Mouse (Mus musculus): ENCODE measurements around the gene Cadps. TPM values are rescaled to one million over a fixed set of nuclear protein-coding genes. Genes with fewer than 3 reads are reported as not detected.

Gene Cadps
- 1.9 and 2.3 TPM in 2 replicates for polyA plus RNA-seq (2014; fragmentation: Nextera tagmentation; extraction: Ambion mirVana)

GRCm38 (mm10) chr14:12822491-12823219, at the start of gene Cadps:
Gene Cadps (minus strand): TSS chr14:12823079.
- Histone ChIP-seq H3K4me1 (ENCODE audit: control insufficient read depth, insufficient read depth, low read length) (peaks cover 9% of the 10 kb centered on the region), H3K36me3 (ENCODE audit: control insufficient read depth, insufficient read depth, low read length) (no peaks in the 10 kb centered on the region), H3K4me2 (peak within 1 kb of the TSS; percentile 94), H3K27me3 (ENCODE audit: control insufficient read depth, insufficient read depth, low read length) (peaks cover 6% of the 10 kb centered on the region; the same call in 1 of the 2 replicates), H3K27ac (ENCODE audit: low read depth, low read length) (peak within 1 kb of the TSS; percentile 76), H3K4me3 (ENCODE audit: low read depth, low read length) (peak within 1 kb of the TSS; percentile 54), H3K9ac (ENCODE audit: low read depth, low read length) (peak within 1 kb of the TSS; percentile 64; the same call in 1 of the 2 replicates), H3K9me3 (replicated peaks; ENCODE audit: control insufficient read depth, low read length) (no peaks in the 10 kb centered on the region; the same call in 1 of the 2 replicates)
- peak; percentile 28 for ATAC-seq (replicated peaks; ENCODE audit: insufficient number of reproducible peaks, low FRiP score, low TSS enrichment)
- under 1% methylated on average over 56 of the region's 71 CpGs for WGBS (ENCODE audit: insufficient replicate concordance)

GRCm38 (mm10) chr14:12869605-12870004, 46.7 kb upstream of the Cadps start:
- Histone ChIP-seq H3K27me3 (ENCODE audit: control insufficient read depth, insufficient read depth, low read length) (no peaks in the 10 kb centered on the region), H3K27ac (ENCODE audit: low read depth, low read length) (no peak overlapping the region), H3K4me2 (no peak overlapping the region), H3K9ac (ENCODE audit: low read depth, low read length) (no peak overlapping the region), H3K4me1 (ENCODE audit: control insufficient read depth, insufficient read depth, low read length) (no peaks in the 10 kb centered on the region), H3K36me3 (ENCODE audit: control insufficient read depth, insufficient read depth, low read length) (no peaks in the 10 kb centered on the region), H3K9me3 (replicated peaks; ENCODE audit: control insufficient read depth, low read length) (no peaks in the 10 kb centered on the region), H3K4me3 (ENCODE audit: low read depth, low read length) (no peak overlapping the region)
- no peak for ATAC-seq (replicated peaks; ENCODE audit: insufficient number of reproducible peaks, low FRiP score, low TSS enrichment)
- whole genome bisulfite sequencing (ENCODE audit: insufficient replicate concordance): 97% methylated on average over 1 of the region's 1 CpGs

- Histone ChIP-seq H3K36me3 (ENCODE audit: control insufficient read depth, insufficient read depth, low read length) (no peaks in the 10 kb centered on the region), H3K27me3 (ENCODE audit: control insufficient read depth, insufficient read depth, low read length) (no peaks in the 10 kb centered on the region), H3K4me1 (ENCODE audit: control insufficient read depth, insufficient read depth, low read length) (no peaks in the 10 kb centered on the region), H3K4me3 (ENCODE audit: low read depth, low read length) (no peak overlapping the region), H3K27ac (ENCODE audit: low read depth, low read length) (no peak overlapping the region), H3K4me2 (no peak overlapping the region), H3K9me3 (replicated peaks; ENCODE audit: control insufficient read depth, low read length) (no peaks in the 10 kb centered on the region), H3K9ac (ENCODE audit: low read depth, low read length) (no peak overlapping the region)
- ATAC-seq (replicated peaks; ENCODE audit: insufficient number of reproducible peaks, low FRiP score, low TSS enrichment): no peak
- 62% methylated on average over 2 of the region's 2 CpGs for WGBS (ENCODE audit: insufficient replicate concordance)
Measured at GRCm38 (mm10) chr14:12865258-12865657, 42.4 kb upstream of the Cadps start.

- no peak for ATAC-seq (replicated peaks; ENCODE audit: insufficient number of reproducible peaks, low FRiP score, low TSS enrichment)
- no peak overlapping the region for H3K27ac ChIP-seq (ENCODE audit: low read depth, low read length)
- H3K4me3 ChIP-seq (ENCODE audit: low read depth, low read length): no peak overlapping the region
- no peak overlapping the region for H3K9ac ChIP-seq (ENCODE audit: low read depth, low read length)
- no peak overlapping the region for H3K4me2 ChIP-seq
- H3K36me3 ChIP-seq (ENCODE audit: control insufficient read depth, insufficient read depth, low read length): no peaks in the 10 kb centered on the region
- no peaks in the 10 kb centered on the region for H3K4me1 ChIP-seq (ENCODE audit: control insufficient read depth, insufficient read depth, low read length)
- H3K27me3 ChIP-seq (ENCODE audit: control insufficient read depth, insufficient read depth, low read length): no peaks in the 10 kb centered on the region
- no peaks in the 10 kb centered on the region for H3K9me3 ChIP-seq (replicated peaks; ENCODE audit: control insufficient read depth, low read length)
Measured at GRCm38 (mm10) chr14:12843860-12844259, 21.0 kb upstream of the Cadps start.

GRCm38 (mm10) chr14:12839471-12839870, 16.6 kb upstream of the Cadps start:
- H3K4me3 ChIP-seq (ENCODE audit: low read depth, low read length): no peak overlapping the region
- no peaks in the 10 kb centered on the region for H3K27me3 ChIP-seq (ENCODE audit: control insufficient read depth, insufficient read depth, low read length)
- no peaks in the 10 kb centered on the region for H3K9me3 ChIP-seq (replicated peaks; ENCODE audit: control insufficient read depth, low read length)
- H3K4me2 ChIP-seq: no peak overlapping the region
- no peak overlapping the region for H3K27ac ChIP-seq (ENCODE audit: low read depth, low read length)
- H3K36me3 ChIP-seq (ENCODE audit: control insufficient read depth, insufficient read depth, low read length): no peaks in the 10 kb centered on the region
- whole genome bisulfite sequencing (ENCODE audit: insufficient replicate concordance): 41% methylated on average over 1 of the region's 1 CpGs
- H3K9ac ChIP-seq (ENCODE audit: low read depth, low read length): no peak overlapping the region
- H3K4me1 ChIP-seq (ENCODE audit: control insufficient read depth, insufficient read depth, low read length): no peaks in the 10 kb centered on the region
- no peak for ATAC-seq (replicated peaks; ENCODE audit: insufficient number of reproducible peaks, low FRiP score, low TSS enrichment)

- Histone ChIP-seq H3K4me3 (ENCODE audit: low read depth, low read length) (no peak overlapping the region), H3K36me3 (ENCODE audit: control insufficient read depth, insufficient read depth, low read length) (no peaks in the 10 kb centered on the region), H3K9me3 (replicated peaks; ENCODE audit: control insufficient read depth, low read length) (no peaks in the 10 kb centered on the region), H3K9ac (ENCODE audit: low read depth, low read length) (no peak overlapping the region), H3K4me1 (ENCODE audit: control insufficient read depth, insufficient read depth, low read length) (no peaks in the 10 kb centered on the region), H3K27ac (ENCODE audit: low read depth, low read length) (no peak overlapping the region), H3K4me2 (no peak overlapping the region), H3K27me3 (ENCODE audit: control insufficient read depth, insufficient read depth, low read length) (no peaks in the 10 kb centered on the region)
- ATAC-seq (replicated peaks; ENCODE audit: insufficient number of reproducible peaks, low FRiP score, low TSS enrichment): no peak
Measured at GRCm38 (mm10) chr14:12838949-12839348, 16.1 kb upstream of the Cadps start.

- no peaks in the 10 kb centered on the region for H3K27me3 ChIP-seq (ENCODE audit: control insufficient read depth, insufficient read depth, low read length)
- no peak for ATAC-seq (replicated peaks; ENCODE audit: insufficient number of reproducible peaks, low FRiP score, low TSS enrichment)
- H3K4me3 ChIP-seq (ENCODE audit: low read depth, low read length): no peak overlapping the region
- H3K4me2 ChIP-seq: no peak overlapping the region
- H3K9ac ChIP-seq (ENCODE audit: low read depth, low read length): no peak overlapping the region
- H3K9me3 ChIP-seq (replicated peaks; ENCODE audit: control insufficient read depth, low read length): no peaks in the 10 kb centered on the region
- H3K4me1 ChIP-seq (ENCODE audit: control insufficient read depth, insufficient read depth, low read length): no peaks in the 10 kb centered on the region
- no peak overlapping the region for H3K27ac ChIP-seq (ENCODE audit: low read depth, low read length)
- no peaks in the 10 kb centered on the region for H3K36me3 ChIP-seq (ENCODE audit: control insufficient read depth, insufficient read depth, low read length)
Measured at GRCm38 (mm10) chr14:12838323-12838722, 15.4 kb upstream of the Cadps start.

- 48% methylated on average over 1 of the region's 1 CpGs for WGBS (ENCODE audit: insufficient replicate concordance)
- Histone ChIP-seq H3K4me1 (ENCODE audit: control insufficient read depth, insufficient read depth, low read length) (no peaks in the 10 kb centered on the region), H3K9ac (ENCODE audit: low read depth, low read length) (no peak overlapping the region), H3K27ac (ENCODE audit: low read depth, low read length) (no peak overlapping the region), H3K4me3 (ENCODE audit: low read depth, low read length) (no peak overlapping the region), H3K9me3 (replicated peaks; ENCODE audit: control insufficient read depth, low read length) (no peaks in the 10 kb centered on the region), H3K27me3 (ENCODE audit: control insufficient read depth, insufficient read depth, low read length) (no peaks in the 10 kb centered on the region), H3K4me2 (no peak overlapping the region), H3K36me3 (ENCODE audit: control insufficient read depth, insufficient read depth, low read length) (no peaks in the 10 kb centered on the region)
- ATAC-seq (replicated peaks; ENCODE audit: insufficient number of reproducible peaks, low FRiP score, low TSS enrichment): no peak
Measured at GRCm38 (mm10) chr14:12837902-12838301, 15.0 kb upstream of the Cadps start.

GRCm38 (mm10) chr14:12823781-12824180, 902 bp upstream of the Cadps start:
- Histone ChIP-seq H3K27ac (ENCODE audit: low read depth, low read length) (no peak overlapping the region), H3K9ac (ENCODE audit: low read depth, low read length) (no peak overlapping the region), H3K4me3 (ENCODE audit: low read depth, low read length) (no peak overlapping the region), H3K36me3 (ENCODE audit: control insufficient read depth, insufficient read depth, low read length) (no peaks in the 10 kb centered on the region), H3K4me1 (ENCODE audit: control insufficient read depth, insufficient read depth, low read length) (peaks cover 9% of the 10 kb centered on the region), H3K4me2 (no peak overlapping the region; the same call in 1 of the 2 replicates), H3K9me3 (replicated peaks; ENCODE audit: control insufficient read depth, low read length) (no peaks in the 10 kb centered on the region; the same call in 1 of the 2 replicates), H3K27me3 (ENCODE audit: control insufficient read depth, insufficient read depth, low read length) (peaks cover 6% of the 10 kb centered on the region; the same call in 1 of the 2 replicates)
- no peak for ATAC-seq (replicated peaks; ENCODE audit: insufficient number of reproducible peaks, low FRiP score, low TSS enrichment)
- 12% methylated on average over 6 of the region's 6 CpGs for WGBS (ENCODE audit: insufficient replicate concordance)
